Mouse (Mus musculus): ENCODE results near the gene Pdap1. TPM values are rescaled to one million over a fixed set of nuclear protein-coding genes. Genes with fewer than 3 reads are reported as not detected.

The Pdap1 gene
- 10 to 100 TPM; 75.8 to 82.1 TPM for polyA plus RNA-seq (2012; fragmentation: generic; extraction: Trizol)

GRCm38 (mm10) chr5:145139571-145140519 is at the start of gene Pdap1, which contains the start of gene Bud31:
TSS of gene Pdap1 (minus strand) at chr5:145140238.
TSS of gene Bud31 (plus strand) at chr5:145140362.

GRCm38 (mm10) chr5:145166536-145167305 is 26.7 kb upstream of the Pdap1 start, which contains the start of the genes Ptcd1 and Cpsf4:
TSS of gene Ptcd1 (minus strand) at chr5:145167108.
TSS of gene Cpsf4 (plus strand) at chr5:145167213.

GRCm38 (mm10) chr5:145114071-145114605 is 25.9 kb downstream of the Pdap1 start, which contains the start of gene Arpc1b:
TSS of gene Arpc1b (plus strand) at chr5:145114215.

GRCm38 (mm10) chr5:145083632-145084451 is 56.2 kb downstream of the Pdap1 start, which contains the start of the genes Arpc1a and Kpna7:
TSS of gene Arpc1a (plus strand) at chr5:145083830.
TSS of gene Kpna7 (minus strand) at chr5:145084030.

Other genes with a start within 250 kb of the Pdap1 start
- 10 to 100 TPM; 11.1 to 21.7 TPM for gene Smurf1, start 174.4 kb downstream of the Pdap1 start, polyA plus RNA-seq (2012; fragmentation: generic; extraction: Trizol)
- gene Gm4871, start 107.5 kb downstream of the Pdap1 start, polyA plus RNA-seq (2012; fragmentation: generic; extraction: Trizol): not detected
- gene 1700018F24Rik, start 97.2 kb downstream of the Pdap1 start, polyA plus RNA-seq (2012; fragmentation: generic; extraction: Trizol): not detected
- 100 to 1,000 TPM in 1 of 2 experiments, 10 to 100 TPM in 1; 82.0 to 163 TPM for gene Arpc1a, start 56.4 kb downstream of the Pdap1 start, polyA plus RNA-seq (2012; fragmentation: generic; extraction: Trizol)
- gene Kpna7, start 56.2 kb downstream of the Pdap1 start, polyA plus RNA-seq (2012; fragmentation: generic; extraction: Trizol): not detected
- 100 to 1,000 TPM; 214 to 895 TPM for gene Arpc1b, start 26.0 kb downstream of the Pdap1 start, polyA plus RNA-seq (2012; fragmentation: generic; extraction: Trizol)
- 100 to 1,000 TPM in 1 of 2 experiments, 10 to 100 TPM in 1; 55.8 to 115 TPM for gene Bud31, start 124 bp upstream of the Pdap1 start, polyA plus RNA-seq (2012; fragmentation: generic; extraction: Trizol)
- 10 to 100 TPM in 1 of 2 experiments, 1 to 10 TPM in 1; 7.3 to 15.8 TPM for gene Ptcd1, start 26.9 kb upstream of the Pdap1 start, polyA plus RNA-seq (2012; fragmentation: generic; extraction: Trizol)
- 10 to 100 TPM; 21.5 to 26.2 TPM for gene Cpsf4, start 27.0 kb upstream of the Pdap1 start, polyA plus RNA-seq (2012; fragmentation: generic; extraction: Trizol)
- 100 to 1,000 TPM; 548 to 746 TPM for gene Atp5j2, start 51.8 kb upstream of the Pdap1 start, polyA plus RNA-seq (2012; fragmentation: generic; extraction: Trizol)
- 1 to 10 TPM; 2.4 to 8.2 TPM for gene Zkscan14, start 61.6 kb upstream of the Pdap1 start, polyA plus RNA-seq (2012; fragmentation: generic; extraction: Trizol)
- 1 to 10 TPM; 1.1 to 8.7 TPM for gene Zkscan5, start 64.3 kb upstream of the Pdap1 start, polyA plus RNA-seq (2012; fragmentation: generic; extraction: Trizol)
- 1 to 10 TPM; 1.3 to 5.5 TPM for gene Zfp655, start 91.5 kb upstream of the Pdap1 start, polyA plus RNA-seq (2012; fragmentation: generic; extraction: Trizol)
- gene Zscan25, start 140.3 kb upstream of the Pdap1 start, polyA plus RNA-seq (2012; fragmentation: generic; extraction: Trizol): 10 to 100 TPM in 1 of 2 experiments, 1 to 10 TPM in 1; 2.1 to 11.1 TPM
- gene Cyp3a57, start 205.0 kb upstream of the Pdap1 start, polyA plus RNA-seq (2012; fragmentation: generic; extraction: Trizol): under 1 TPM in 1 of 2 experiments, not detected in 1; 0.04 TPM